Mouse (Mus musculus) kidney, embryonic 16.5 days (tissue): ENCODE data around the gene Frmd4a. TPM values are rescaled to one million over a fixed set of nuclear protein-coding genes. Genes with fewer than 3 reads are reported as not detected.

Experiments
- ATAC-seq: fragments of 200-750 bp; cut with Nextera tagmentation; 2 replicates; pipeline ENCODE4 v1.8.0; 2017; ENCODE audit warnings: moderate TSS enrichment; ENCODE audit not compliant: low FRiP score, low TSS enrichment
- H3K27ac ChIP-seq: fragments of 300-500 bp; sonication (generic); 2 replicates; pipeline ENCODE4 v1.5.1; 2014; ENCODE audit warnings: low read length
- H3K27me3 ChIP-seq: fragments of 300-500 bp; sonication (generic); 2 replicates; pipeline ENCODE4 v1.6.1; 2014; ENCODE audit warnings: low read length, control low read depth, mixed read lengths; ENCODE audit not compliant: insufficient read depth
- H3K36me3 ChIP-seq: fragments of 300-500 bp; sonication (generic); 2 replicates; pipeline ENCODE4 v1.6.1; 2014; ENCODE audit warnings: low read length, control low read depth, mixed read lengths; ENCODE audit not compliant: insufficient read depth
- H3K4me1 ChIP-seq: fragments of 300-500 bp; sonication (generic); 2 replicates; pipeline ENCODE4 v1.6.1; 2014; ENCODE audit warnings: low read length, control low read depth, mixed read lengths; ENCODE audit not compliant: insufficient read depth
- H3K4me2 ChIP-seq: fragments of 300-500 bp; sonication (generic); replicated peaks from 2 replicates; pipeline ENCODE4 v1.6.1; 2014; ENCODE audit warnings: low read depth, low read length
- H3K4me3 ChIP-seq: fragments of 300-500 bp; sonication (generic); 2 replicates; pipeline ENCODE4 v1.5.1; 2014; ENCODE audit warnings: mild to moderate bottlenecking, low read length
- H3K9ac ChIP-seq: fragments of 300-500 bp; sonication (generic); replicated peaks from 2 replicates; pipeline ENCODE4 v1.6.1; 2014; ENCODE audit warnings: low read length
- H3K9me3 ChIP-seq: fragments of 300-500 bp; sonication (generic); 2 replicates; pipeline ENCODE4 v1.6.1; 2016; ENCODE audit warnings: low read length, control low read depth
- WGBS: fragments of 180-500 bp; shearing (Covaris S2); extraction: QIAGEN DNeasy Blood & Tissue Kit; methylation state at CpG from one replicate; pipeline ENCODE4 v1.1.7; 2014; 5-methylcytosine and 5-hydroxymethylcytosine counted together
- polyA plus RNA-seq: library from polyadenylated mRNA; unstranded; fragments of >200 nt; fragmentation: Nextera tagmentation; extraction: Ambion mirVana; gene quantifications from 2 replicates; pipeline ENCODE4 v1.2.1, GENCODE M21; 2015

The Frmd4a gene
- polyA plus RNA-seq, 1 experiment from 2014 or later: 31.2 TPM

GRCm38 (mm10) chr2:4188303-4188702 lies 170.8 kb downstream of the Frmd4a start:
- no peaks in the 10 kb centered on the region for H3K4me1 ChIP-seq
- no peak overlapping the region for H3K27ac ChIP-seq
- ATAC-seq: no peak
- WGBS: 43% methylated on average over 3 of the region's 3 CpGs
- H3K4me3 ChIP-seq: no peak overlapping the region
- H3K27me3 ChIP-seq: no peaks in the 10 kb centered on the region
- H3K4me2 ChIP-seq: no peak overlapping the region
- no peak overlapping the region for H3K9ac ChIP-seq
- no peaks in the 10 kb centered on the region for H3K36me3 ChIP-seq
- no peaks in the 10 kb centered on the region for H3K9me3 ChIP-seq

DNA sequence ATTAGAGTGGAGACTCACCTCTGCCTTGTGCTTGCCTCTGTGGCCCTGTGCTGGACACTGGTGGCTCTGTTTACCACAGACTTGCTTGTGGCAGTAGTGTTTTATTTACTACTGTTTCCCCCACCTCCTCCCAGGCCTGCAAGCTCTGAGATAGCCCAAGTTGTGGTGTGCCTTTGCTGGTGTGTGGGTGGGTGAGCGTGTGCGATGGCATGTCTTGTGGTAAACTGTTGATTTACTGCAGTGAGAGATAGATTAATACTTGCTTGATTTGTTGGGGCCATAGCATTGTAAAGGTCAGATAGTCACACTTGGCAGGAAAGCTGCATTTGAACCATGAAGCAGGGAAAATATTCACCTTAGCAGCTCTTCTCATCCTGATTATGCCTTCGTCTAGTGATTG lies 172.8 kb downstream of the Frmd4a start:
- Histone ChIP-seq H3K9ac (no peak overlapping the region), H3K4me1 (no peaks in the 10 kb centered on the region), H3K27me3 (no peaks in the 10 kb centered on the region), H3K27ac (no peak overlapping the region), H3K9me3 (no peaks in the 10 kb centered on the region), H3K4me3 (no peak overlapping the region), H3K36me3 (no peaks in the 10 kb centered on the region), H3K4me2 (no peak overlapping the region)
- ATAC-seq: no peak
- 65% methylated on average over 3 of the region's 3 CpGs for WGBS

DNA sequence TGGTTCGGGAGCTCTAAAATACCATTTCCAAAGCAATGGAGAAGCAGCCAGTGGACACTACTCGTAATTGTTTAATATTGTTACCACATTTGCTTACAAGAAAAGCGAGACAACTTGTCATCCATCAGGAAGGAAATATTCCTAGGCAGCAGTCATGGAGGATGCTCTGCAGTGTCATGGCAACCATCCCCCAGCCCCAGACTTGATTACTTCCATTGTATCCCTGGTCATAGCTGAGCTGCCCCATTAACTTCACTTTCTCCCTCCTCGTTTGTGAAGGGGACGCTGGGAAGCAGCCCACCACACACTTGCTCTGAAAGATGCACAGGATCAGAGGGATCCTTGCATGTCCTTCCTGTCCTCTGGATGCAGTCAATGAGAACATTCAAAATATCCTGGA lies 173.5 kb downstream of the Frmd4a start:
- no peaks in the 10 kb centered on the region for H3K4me1 ChIP-seq
- 61% methylated on average over 5 of the region's 5 CpGs for WGBS
- no peak overlapping the region for H3K27ac ChIP-seq
- H3K27me3 ChIP-seq: no peaks in the 10 kb centered on the region
- no peak overlapping the region for H3K4me2 ChIP-seq
- no peaks in the 10 kb centered on the region for H3K9me3 ChIP-seq
- ATAC-seq: no peak
- H3K36me3 ChIP-seq: no peaks in the 10 kb centered on the region
- no peak overlapping the region for H3K9ac ChIP-seq
- no peak overlapping the region for H3K4me3 ChIP-seq

GRCm38 (mm10) chr2:4193206-4193605 lies 175.7 kb downstream of the Frmd4a start:
- no peak for ATAC-seq
- Histone ChIP-seq H3K36me3 (no peaks in the 10 kb centered on the region), H3K4me1 (no peaks in the 10 kb centered on the region), H3K4me3 (no peak overlapping the region), H3K9me3 (no peaks in the 10 kb centered on the region), H3K27ac (no peak overlapping the region), H3K9ac (no peak overlapping the region), H3K4me2 (no peak overlapping the region), H3K27me3 (no peaks in the 10 kb centered on the region)

- 74% methylated on average over 9 of the region's 9 CpGs for WGBS
- no peak for ATAC-seq
- H3K36me3 ChIP-seq: no peaks in the 10 kb centered on the region
Observed at GRCm38 (mm10) chr2:4194324-4195014, 177.0 kb downstream of the Frmd4a start.

GRCm38 (mm10) chr2:4196041-4196440 lies 178.5 kb downstream of the Frmd4a start:
- WGBS: 75% methylated on average over 4 of the region's 4 CpGs

More at GRCm38 (mm10) chr2:4194324-4195014, 177.0 kb downstream of the Frmd4a start:
- no peak overlapping the region for H3K4me3 ChIP-seq
- H3K9me3 ChIP-seq: no peaks in the 10 kb centered on the region
- H3K4me2 ChIP-seq: no peak overlapping the region
- H3K27ac ChIP-seq: no peak overlapping the region
- no peaks in the 10 kb centered on the region for H3K4me1 ChIP-seq
- H3K9ac ChIP-seq: no peak overlapping the region
- no peaks in the 10 kb centered on the region for H3K27me3 ChIP-seq

DNA sequence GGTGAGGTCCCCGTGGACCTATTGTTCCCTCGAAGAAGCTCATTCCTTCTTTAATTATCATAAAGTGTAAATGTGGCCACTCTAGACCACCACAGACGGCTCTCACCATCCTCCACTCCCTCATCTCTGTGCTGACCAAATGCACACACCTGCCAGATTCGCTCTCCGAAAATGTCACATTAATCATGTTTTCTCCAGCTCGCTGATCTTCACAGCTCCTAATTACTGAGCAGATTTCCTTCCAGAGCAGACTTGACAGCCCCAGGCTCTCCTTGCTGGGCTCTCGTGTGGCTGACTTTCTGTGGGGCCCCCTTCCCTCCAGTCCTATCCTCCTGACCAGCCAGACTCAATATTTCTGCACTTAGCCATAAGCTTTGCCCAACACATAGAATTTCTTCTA lies 191.7 kb downstream of the Frmd4a start:
- Histone ChIP-seq H3K4me1 (no peaks in the 10 kb centered on the region), H3K4me2 (no peak overlapping the region), H3K27me3 (no peaks in the 10 kb centered on the region), H3K9me3 (no peaks in the 10 kb centered on the region), H3K9ac (no peak overlapping the region), H3K4me3 (no peak overlapping the region), H3K36me3 (no peaks in the 10 kb centered on the region), H3K27ac (no peak overlapping the region)
- no peak for ATAC-seq
- WGBS: 32% methylated on average over 7 of the region's 7 CpGs

More at GRCm38 (mm10) chr2:4196041-4196440, 178.5 kb downstream of the Frmd4a start:
- ATAC-seq: no peak
- H3K4me2 ChIP-seq: no peak overlapping the region
- no peak overlapping the region for H3K9ac ChIP-seq
- no peaks in the 10 kb centered on the region for H3K36me3 ChIP-seq
- no peaks in the 10 kb centered on the region for H3K4me1 ChIP-seq
- no peak overlapping the region for H3K27ac ChIP-seq
- no peak overlapping the region for H3K4me3 ChIP-seq
- no peaks in the 10 kb centered on the region for H3K9me3 ChIP-seq
- no peaks in the 10 kb centered on the region for H3K27me3 ChIP-seq

- no peak for ATAC-seq
- no peak overlapping the region for H3K4me2 ChIP-seq
- no peaks in the 10 kb centered on the region for H3K27me3 ChIP-seq
- 0 out of 2 replicates have a peak, but pooled peaks cover 4% of the 10 kb centered on the region for H3K4me1 ChIP-seq
- H3K36me3 ChIP-seq: no peaks in the 10 kb centered on the region
- 5% methylated on average over 1 of the region's 1 CpGs for WGBS
- no peaks in the 10 kb centered on the region for H3K9me3 ChIP-seq
- no peak overlapping the region for H3K4me3 ChIP-seq
- H3K27ac ChIP-seq: no peak overlapping the region
- H3K9ac ChIP-seq: no peak overlapping the region
Observed at GRCm38 (mm10) chr2:4222497-4222828, 204.9 kb downstream of the Frmd4a start.

GRCm38 (mm10) chr2:4223316-4223715 lies 205.8 kb downstream of the Frmd4a start:
- Histone ChIP-seq H3K4me1 (0 out of 2 replicates have a peak, but pooled peaks cover 4% of the 10 kb centered on the region), H3K9me3 (no peaks in the 10 kb centered on the region), H3K4me2 (no peak overlapping the region), H3K9ac (no peak overlapping the region), H3K27ac (no peak overlapping the region), H3K27me3 (no peaks in the 10 kb centered on the region), H3K36me3 (no peaks in the 10 kb centered on the region), H3K4me3 (no peak overlapping the region)
- WGBS: 87% methylated on average over 6 of the region's 6 CpGs
- ATAC-seq: no peak

- ATAC-seq: no peak
- no peak overlapping the region for H3K4me3 ChIP-seq
- H3K27ac ChIP-seq: no peak overlapping the region
- 64% methylated on average over 7 of the region's 7 CpGs for WGBS
- H3K4me1 ChIP-seq: 0 out of 2 replicates have a peak, but pooled peaks cover under 1% of the 10 kb centered on the region
- H3K36me3 ChIP-seq: no peaks in the 10 kb centered on the region
- no peaks in the 10 kb centered on the region for H3K27me3 ChIP-seq
- no peak overlapping the region for H3K4me2 ChIP-seq
- H3K9ac ChIP-seq: no peak overlapping the region
- H3K9me3 ChIP-seq: no peaks in the 10 kb centered on the region
Observed at GRCm38 (mm10) chr2:4226941-4227558, 209.5 kb downstream of the Frmd4a start.
